Comparison of ENCODE assay signal across 10 mouse cellular contexts in genomic region chr7:89116261-89116664, GRCm38 (mm10).
DNase-seq lines count a peak whose midpoint lies in the region; ATAC-seq and TF ChIP-seq lines count a peak whose summit lies in the region.
"Had no signal": no experiment of that assay in that cellular context is flagged by ENCODE, and none has a peak within 500 bp of the region (broad histone marks: within the 10 kb centered on the region; RNA-seq: fewer than 3 reads in every experiment).

No protein-coding gene starts in this region.

- no peaks in the 10 kb centered on the region for H3K4me1 ChIP-seq in midbrain, embryonic 15.5 days
- H3K4me1 ChIP-seq in midbrain, postnatal 0 days (ENCODE audit: insufficient read depth, low read length), result no peaks in the 10 kb centered on the region
- no peaks in the 10 kb centered on the region for H3K4me1 ChIP-seq in liver, embryonic 16.5 days (ENCODE audit: control insufficient read depth, low read depth, low read length)
- H3K4me1 ChIP-seq in cerebellum, adult 2 months (ENCODE audit: control insufficient read depth, insufficient read depth, low read length), result no peaks in the 10 kb centered on the region
- H3K4me1 ChIP-seq: midbrain, embryonic 12.5 days had no signal

- H3K4me3 ChIP-seq in midbrain, embryonic 15.5 days, result no peak overlapping the region
- H3K4me3 ChIP-seq in midbrain, postnatal 0 days (ENCODE audit: low read depth, low read length), result no peak overlapping the region
- no peak overlapping the region for H3K4me3 ChIP-seq in liver, embryonic 16.5 days (ENCODE audit: low read depth, low read length)
- no peak overlapping the region for H3K4me3 ChIP-seq in cerebellum, adult 2 months (replicated peaks; ENCODE audit: insufficient read depth, low read depth, low read length)
- H3K4me3 ChIP-seq: midbrain, embryonic 12.5 days had no signal

- H3K9ac ChIP-seq in midbrain, embryonic 15.5 days, result no peak overlapping the region
- H3K9ac ChIP-seq in midbrain, postnatal 0 days (replicated peaks; ENCODE audit: low read length, poor library complexity, severe bottlenecking), result no peak overlapping the region
- H3K9ac ChIP-seq in liver, embryonic 16.5 days (ENCODE audit: low read depth, low read length), result no peak overlapping the region
- H3K9ac ChIP-seq: midbrain, embryonic 12.5 days had no signal

- DNase-seq in midbrain, postnatal 0 days (ENCODE audit: low spot score), result no peak
- peak; percentile 3 to 8 for DNase-seq in heart, postnatal 14 days
- no peak for DNase-seq in cerebellum, adult 2 months
- DNase-seq in spleen, postnatal 36 days (ENCODE audit: low spot score in 2 of 2), result no peak
- no peak for DNase-seq in urinary bladder, postnatal 10 days (ENCODE audit: low spot score)
- DNase-seq: embryo, embryonic 11 days; thymus, adult 18-20 months had no signal

- no peak for TF ChIP-seq POLR2A in cerebellum, adult 2 months (IDR thresholded peaks at IDR 0.05; ENCODE audit: borderline replicate concordance, insufficient read depth, low read length)

- 0 out of 2 replicates have a peak overlapping the region, but pooled peaks have one; percentile 10 for H3K27ac ChIP-seq in midbrain, embryonic 15.5 days
- no peak overlapping the region for H3K27ac ChIP-seq in midbrain, postnatal 0 days (ENCODE audit: low read depth, low read length)
- H3K27ac ChIP-seq in liver, embryonic 16.5 days (ENCODE audit: low read length), result no peak overlapping the region
- H3K27ac ChIP-seq in cerebellum, adult 2 months (ENCODE audit: insufficient read depth, low read length), result no peak overlapping the region
- H3K27ac ChIP-seq: midbrain, embryonic 12.5 days had no signal

- H3K4me2 ChIP-seq in midbrain, embryonic 15.5 days, result no peak overlapping the region
- H3K4me2 ChIP-seq in midbrain, postnatal 0 days (ENCODE audit: low read depth, low read length, poor library complexity, severe bottlenecking), result no peak overlapping the region
- no peak overlapping the region for H3K4me2 ChIP-seq in liver, embryonic 16.5 days (ENCODE audit: low read depth, low read length)
- H3K4me2 ChIP-seq: midbrain, embryonic 12.5 days had no signal

- 54% methylated on average over 1 of the region's 1 CpGs for WGBS in midbrain, embryonic 15.5 days
- WGBS in midbrain, postnatal 0 days, result 56% methylated on average over 1 of the region's 1 CpGs
- 42% methylated on average over 1 of the region's 1 CpGs for WGBS in liver, embryonic 16.5 days (ENCODE audit: insufficient replicate concordance)
- 59% methylated on average over 1 of the region's 1 CpGs for WGBS in cerebellum, adult 2 months

- TF ChIP-seq CTCF in midbrain, postnatal 0 days (IDR thresholded peaks at IDR 0.05), result no peak
- TF ChIP-seq CTCF in cerebellum, adult 2 months (IDR thresholded peaks at IDR 0.05; ENCODE audit: borderline replicate concordance, insufficient read depth, low read depth, low read length), result no peak

- ATAC-seq in midbrain, embryonic 15.5 days (replicated peaks), result no peak
- ATAC-seq in midbrain, postnatal 0 days (ENCODE audit: low FRiP score), result no peak
- peak; percentile 21; the same call in 1 of the 2 replicates for ATAC-seq in liver, embryonic 16.5 days (ENCODE audit: low read depth)

- no peaks in the 10 kb centered on the region for H3K9me3 ChIP-seq in midbrain, embryonic 15.5 days
- no peaks in the 10 kb centered on the region for H3K9me3 ChIP-seq in midbrain, postnatal 0 days (ENCODE audit: low read length)
- H3K9me3 ChIP-seq in liver, embryonic 16.5 days (replicated peaks; ENCODE audit: control insufficient read depth, low read length), result no peaks in the 10 kb centered on the region
- H3K9me3 ChIP-seq: midbrain, embryonic 12.5 days had no signal

- H3K36me3 ChIP-seq in midbrain, embryonic 15.5 days (replicated peaks), result no peaks in the 10 kb centered on the region
- no peaks in the 10 kb centered on the region for H3K36me3 ChIP-seq in midbrain, postnatal 0 days (ENCODE audit: insufficient read depth, low read length)
- no peaks in the 10 kb centered on the region for H3K36me3 ChIP-seq in liver, embryonic 16.5 days (ENCODE audit: control insufficient read depth, insufficient read depth)
- H3K36me3 ChIP-seq: midbrain, embryonic 12.5 days had no signal

- H3K27me3 ChIP-seq in midbrain, embryonic 15.5 days (replicated peaks), result no peaks in the 10 kb centered on the region
- no peaks in the 10 kb centered on the region for H3K27me3 ChIP-seq in midbrain, postnatal 0 days (ENCODE audit: insufficient read depth, low read length)
- no peaks in the 10 kb centered on the region for H3K27me3 ChIP-seq in liver, embryonic 16.5 days (ENCODE audit: control insufficient read depth, insufficient read depth, low read depth, low read length)
- H3K27me3 ChIP-seq in cerebellum, adult 2 months (ENCODE audit: control insufficient read depth, insufficient read depth, low read length), result no peaks in the 10 kb centered on the region
- H3K27me3 ChIP-seq: midbrain, embryonic 12.5 days had no signal

- intact Hi-C loops in heart, postnatal 14 days (cut with DNase I), result no loop called here

Comparison
In these comparisons a context has a peak if more than half of its experiments do, and no peak if none do; other contexts are left out.
1. DNase-seq: peak in heart, postnatal 14 days (2 of 2); none in midbrain, postnatal 0 days (single experiment), cerebellum, adult 2 months (0 of 2), spleen, postnatal 36 days (0 of 2) and urinary bladder, postnatal 10 days (single experiment).